Mouse (Mus musculus): ENCODE results near the gene Tnik. TPM values are rescaled to one million over a fixed set of nuclear protein-coding genes. Genes with fewer than 3 reads are reported as not detected.

The Tnik gene
- polyA plus RNA-seq, 1 experiment from 2014 or later, result 15.9 TPM

DNA sequence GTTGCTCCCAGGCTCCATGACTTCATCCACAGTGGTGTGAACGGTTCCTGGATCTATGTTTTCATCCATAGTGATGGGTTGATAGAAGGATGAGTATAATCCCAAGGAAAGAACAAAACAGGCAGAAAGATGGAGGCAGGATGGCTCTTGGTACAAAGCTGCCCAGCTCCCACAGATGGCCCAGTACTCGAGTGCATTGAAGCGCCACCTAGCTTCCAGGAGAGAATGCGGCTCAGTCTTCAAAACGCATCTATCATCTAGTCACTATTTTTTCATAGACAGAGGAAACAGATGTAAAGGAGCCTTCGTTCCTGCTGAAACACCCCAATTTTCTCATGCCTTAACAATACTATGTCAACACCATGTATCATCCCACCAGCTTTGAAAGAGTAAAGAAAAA is 460.5 kb downstream of the Tnik start:
- WGBS, result 63% methylated on average over 6 of the region's 6 CpGs
- H3K27me3 ChIP-seq (ENCODE audit: control insufficient read depth, insufficient read depth, low read length), result no peaks in the 10 kb centered on the region
- no peak for ATAC-seq (replicated peaks; ENCODE audit: insufficient number of reproducible peaks, low FRiP score, low TSS enrichment, low read depth)

DNA sequence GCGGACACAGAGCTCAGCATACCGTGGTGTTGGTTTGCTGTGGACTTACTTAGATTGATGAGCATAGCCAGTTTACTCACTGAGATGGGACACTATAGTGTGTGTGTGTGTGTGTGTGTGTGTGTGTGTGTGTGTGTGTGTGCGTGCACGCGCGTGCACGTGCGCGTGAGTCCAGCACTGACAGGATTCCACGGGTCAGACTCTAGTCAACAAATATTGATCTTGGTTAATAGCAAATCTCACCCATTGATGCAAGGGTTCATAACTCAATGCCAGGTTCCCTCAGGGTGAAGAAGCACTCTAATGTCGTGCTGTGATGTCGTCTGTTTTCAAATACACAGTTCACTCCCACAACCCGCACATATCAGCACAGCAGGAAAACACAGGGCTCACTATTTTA is 462.2 kb downstream of the Tnik start:
- DNase-seq (ENCODE audit: low spot score) (no peak), ATAC-seq (replicated peaks; ENCODE audit: insufficient number of reproducible peaks, low FRiP score, low TSS enrichment, low read depth) (no peak)
- Histone ChIP-seq H3K4me2 (ENCODE audit: low read depth, low read length) (no peak overlapping the region), H3K27ac (replicated peaks; ENCODE audit: low read depth, low read length) (no peak overlapping the region), H3K4me1 (ENCODE audit: control insufficient read depth, insufficient read depth, low read length) (no peaks in the 10 kb centered on the region), H3K36me3 (replicated peaks; ENCODE audit: control insufficient read depth, insufficient read depth, low read depth, low read length) (no peaks in the 10 kb centered on the region), H3K9ac (replicated peaks; ENCODE audit: low read length) (no peak overlapping the region), H3K4me3 (ENCODE audit: low read depth, low read length) (no peak overlapping the region), H3K9me3 (replicated peaks; ENCODE audit: control insufficient read depth, low read length) (no peaks in the 10 kb centered on the region), H3K27me3 (ENCODE audit: control insufficient read depth, insufficient read depth, low read length) (no peaks in the 10 kb centered on the region)
- WGBS, result 91% methylated on average over 13 of the region's 13 CpGs

More for the DNA sequence above, 460.5 kb downstream of the Tnik start:
- Histone ChIP-seq H3K4me3 (ENCODE audit: low read depth, low read length) (no peak overlapping the region), H3K4me1 (ENCODE audit: control insufficient read depth, insufficient read depth, low read length) (no peaks in the 10 kb centered on the region), H3K9ac (replicated peaks; ENCODE audit: low read length) (no peak overlapping the region), H3K27ac (replicated peaks; ENCODE audit: low read depth, low read length) (no peak overlapping the region), H3K4me2 (ENCODE audit: low read depth, low read length) (no peak overlapping the region), H3K9me3 (replicated peaks; ENCODE audit: control insufficient read depth, low read length) (no peaks in the 10 kb centered on the region), H3K36me3 (replicated peaks; ENCODE audit: control insufficient read depth, insufficient read depth, low read depth, low read length) (no peaks in the 10 kb centered on the region)
- DNase-seq (ENCODE audit: low spot score), result no peak

Small RNA genes within 50 kb of the gene (microRNA-seq; reads per million reads assigned to microRNA genes)
- gene Mir466q (ENCODE audit: borderline number of aligned reads), result not detected

Data from embryonic facial prominence, embryonic 11.5 days (tissue).